Mouse (Mus musculus): Measurements from ENCODE around the gene Bahcc1. TPM values are rescaled to one million over a fixed set of nuclear protein-coding genes. Genes with fewer than 3 reads are reported as not detected.

Bahcc1 gene
- polyA plus RNA-seq, 2 experiments, result 0.75 to 1.6 TPM

DNA sequence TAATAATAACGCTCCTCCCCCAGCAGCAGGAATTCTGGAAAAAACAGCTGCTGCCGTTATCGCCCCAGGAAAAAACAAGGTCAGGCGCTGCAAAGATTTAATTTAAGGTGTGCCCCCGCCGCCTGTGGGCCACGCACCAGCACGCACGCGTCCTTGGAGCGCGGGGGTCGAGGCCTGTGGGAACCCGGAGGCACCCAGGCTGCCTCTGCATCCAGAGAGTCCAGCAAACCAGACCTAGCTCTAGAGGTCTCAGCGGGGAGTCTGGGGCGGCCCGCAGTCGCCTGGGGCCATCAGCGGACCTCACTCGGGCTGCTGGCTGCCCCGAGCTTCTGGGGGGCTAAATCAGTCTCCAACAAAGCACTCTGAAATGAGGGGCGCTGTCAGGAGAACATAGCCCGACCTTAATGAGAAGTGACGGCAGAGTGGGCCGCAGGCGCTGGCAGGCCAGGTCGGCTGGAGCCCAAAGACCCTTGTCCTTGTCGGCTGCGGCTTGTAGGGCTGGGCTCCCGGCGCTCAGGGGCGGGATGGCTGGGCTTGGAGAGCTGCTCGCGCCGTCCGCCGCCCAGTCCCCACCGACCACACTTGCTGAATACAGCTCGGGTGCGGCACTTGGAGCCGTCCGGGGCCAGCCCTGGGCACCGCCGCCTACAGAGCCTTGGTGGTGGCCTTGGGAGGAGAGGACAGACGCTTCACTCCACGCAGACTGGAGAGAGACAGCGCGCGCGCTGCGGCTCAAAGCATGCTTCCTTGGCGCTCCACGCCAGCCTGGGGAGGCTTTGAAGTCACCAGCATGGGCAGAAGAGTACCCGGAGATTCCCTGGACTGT is 47.2 kb upstream of the Bahcc1 start:
- Histone ChIP-seq H3K36me3 (replicated peaks; ENCODE audit: control insufficient read depth, insufficient read depth, low read depth) (no peaks in the 10 kb centered on the region), H3K27me3 (ENCODE audit: control insufficient read depth, insufficient read depth, low read length) (peaks cover 61% of the 10 kb centered on the region), H3K27ac (0 out of 2 replicates have a peak overlapping the region, but pooled peaks have one; percentile 36), H3K4me1 (replicated peaks; ENCODE audit: control insufficient read depth in 2 of 2, insufficient read depth in 2 of 2, low read length in 1 of 2) (peaks cover 0 to 13% of the 10 kb centered on the region in 2 experiments; a peak in 2 of 4 replicates), H3K9ac (replicated peaks) (peak overlapping the region; percentile 23), H3K9me3 (ENCODE audit: control insufficient read depth, low read length) (no peaks in the 10 kb centered on the region), H3K4me3 (ENCODE audit: insufficient read depth in 1 of 2, low read depth in 2 of 2, low read length in 2 of 2) (peak overlapping the region in 1 of 2 experiments; percentile 39; a peak in 2 of 4 replicates), H3K4me2 (ENCODE audit: low read depth) (peak overlapping the region; percentile 61)
- no peak for DNase-seq (ENCODE audit: low read depth in 3 of 3, low spot score in 3 of 3)
- TF ChIP-seq CTCF (IDR thresholded peaks at IDR 0.05; ENCODE audit: low read depth), result no peak
- TF ChIP-seq EP300 (IDR thresholded peaks at IDR 0.05; ENCODE audit: low read depth), result no peak
- no peak for ATAC-seq (ENCODE audit: insufficient read depth)
- 5% methylated on average over 54 of the region's 54 CpGs for WGBS (ENCODE audit: insufficient replicate concordance)

- H3K36me3 ChIP-seq (replicated peaks; ENCODE audit: control insufficient read depth, insufficient read depth, low read depth), result no peaks in the 10 kb centered on the region
- peaks cover 0 to 13% of the 10 kb centered on the region in 2 experiments; a peak in 2 of 4 replicates for H3K4me1 ChIP-seq (replicated peaks; ENCODE audit: control insufficient read depth in 2 of 2, insufficient read depth in 2 of 2, low read length in 1 of 2)
- no peak for TF ChIP-seq CTCF (IDR thresholded peaks at IDR 0.05; ENCODE audit: low read depth)
- TF ChIP-seq EP300 (IDR thresholded peaks at IDR 0.05; ENCODE audit: low read depth), result no peak
- no peak for DNase-seq (ENCODE audit: low read depth in 3 of 3, low spot score in 3 of 3)
- 18% methylated on average over 18 of the region's 18 CpGs for WGBS (ENCODE audit: insufficient replicate concordance)
- no peak overlapping the region for H3K27ac ChIP-seq
- H3K9ac ChIP-seq (replicated peaks), result peak overlapping the region; percentile 23; the same call in 1 of the 2 replicates
- peak overlapping the region in 1 of 2 experiments; percentile 39; a peak in 2 of 4 replicates for H3K4me3 ChIP-seq (ENCODE audit: insufficient read depth in 1 of 2, low read depth in 2 of 2, low read length in 2 of 2)
- no peaks in the 10 kb centered on the region for H3K9me3 ChIP-seq (ENCODE audit: control insufficient read depth, low read length)
- H3K27me3 ChIP-seq (ENCODE audit: control insufficient read depth, insufficient read depth, low read length), result peaks cover 61% of the 10 kb centered on the region
- no peak for ATAC-seq (ENCODE audit: insufficient read depth)
- peak overlapping the region; percentile 61 for H3K4me2 ChIP-seq (ENCODE audit: low read depth)
These were observed 46.5 kb upstream of the Bahcc1 start for GRCm38 (mm10) chr11:120186145-120186740.

- no peaks in the 10 kb centered on the region for H3K36me3 ChIP-seq (replicated peaks; ENCODE audit: control insufficient read depth, insufficient read depth, low read depth)
- H3K4me1 ChIP-seq (replicated peaks; ENCODE audit: control insufficient read depth in 2 of 2, insufficient read depth in 2 of 2, low read length in 1 of 2), result peaks cover 0 to 16% of the 10 kb centered on the region in 2 experiments; a peak in 2 of 4 replicates
- 12% methylated on average over 20 of the region's 20 CpGs for WGBS (ENCODE audit: insufficient replicate concordance)
- no peak overlapping the region for H3K27ac ChIP-seq
- ATAC-seq (ENCODE audit: insufficient read depth) (no peak), DNase-seq (ENCODE audit: low read depth in 3 of 3, low spot score in 3 of 3) (no peak)
- H3K9ac ChIP-seq (replicated peaks), result no peak overlapping the region
- H3K9me3 ChIP-seq (ENCODE audit: control insufficient read depth, low read length), result no peaks in the 10 kb centered on the region
- peaks cover 61% of the 10 kb centered on the region for H3K27me3 ChIP-seq (ENCODE audit: control insufficient read depth, insufficient read depth, low read length)
- TF ChIP-seq CTCF (IDR thresholded peaks at IDR 0.05; ENCODE audit: low read depth) (no peak), EP300 (IDR thresholded peaks at IDR 0.05; ENCODE audit: low read depth) (no peak)
- peak overlapping the region; percentile 18 to 39 for H3K4me3 ChIP-seq (ENCODE audit: insufficient read depth in 1 of 2, low read depth in 2 of 2, low read length in 2 of 2)
- H3K4me2 ChIP-seq (ENCODE audit: low read depth), result peak overlapping the region; percentile 61
These were observed 45.9 kb upstream of the Bahcc1 start for GRCm38 (mm10) chr11:120186821-120187235.

GRCm38 (mm10) chr11:120187236-120188101 is 45.3 kb upstream of the Bahcc1 start:
- ATAC-seq (ENCODE audit: insufficient read depth), result no peak
- Histone ChIP-seq H3K27ac (no peak overlapping the region), H3K9me3 (ENCODE audit: control insufficient read depth, low read length) (no peaks in the 10 kb centered on the region), H3K4me3 (ENCODE audit: insufficient read depth in 1 of 2, low read depth in 2 of 2, low read length in 2 of 2) (peak overlapping the region; percentile 59 to 60), H3K4me1 (replicated peaks; ENCODE audit: control insufficient read depth in 2 of 2, insufficient read depth in 2 of 2, low read length in 1 of 2) (peaks cover 0 to 16% of the 10 kb centered on the region in 2 experiments; a peak in 2 of 4 replicates), H3K27me3 (ENCODE audit: control insufficient read depth, insufficient read depth, low read length) (peaks cover 61% of the 10 kb centered on the region), H3K4me2 (ENCODE audit: low read depth) (peak overlapping the region; percentile 61), H3K9ac (replicated peaks) (peak overlapping the region; percentile 24; the same call in 1 of the 2 replicates), H3K36me3 (replicated peaks; ENCODE audit: control insufficient read depth, insufficient read depth, low read depth) (no peaks in the 10 kb centered on the region)
- 5% methylated on average over 43 of the region's 43 CpGs for WGBS (ENCODE audit: insufficient replicate concordance)
- no peak for DNase-seq (ENCODE audit: low read depth in 3 of 3, low spot score in 3 of 3)
- TF ChIP-seq CTCF (IDR thresholded peaks at IDR 0.05; ENCODE audit: low read depth), result no peak
- no peak for TF ChIP-seq EP300 (IDR thresholded peaks at IDR 0.05; ENCODE audit: low read depth)
